Mouse (Mus musculus): Measurements from ENCODE around the gene Mien1. TPM values are rescaled to one million over a fixed set of nuclear protein-coding genes. Genes with fewer than 3 reads are reported as not detected.

Gene Mien1
- total and polyA plus RNA-seq, 3 experiments, result 71.6 to 93.2 TPM; not detected in 1

DNA sequence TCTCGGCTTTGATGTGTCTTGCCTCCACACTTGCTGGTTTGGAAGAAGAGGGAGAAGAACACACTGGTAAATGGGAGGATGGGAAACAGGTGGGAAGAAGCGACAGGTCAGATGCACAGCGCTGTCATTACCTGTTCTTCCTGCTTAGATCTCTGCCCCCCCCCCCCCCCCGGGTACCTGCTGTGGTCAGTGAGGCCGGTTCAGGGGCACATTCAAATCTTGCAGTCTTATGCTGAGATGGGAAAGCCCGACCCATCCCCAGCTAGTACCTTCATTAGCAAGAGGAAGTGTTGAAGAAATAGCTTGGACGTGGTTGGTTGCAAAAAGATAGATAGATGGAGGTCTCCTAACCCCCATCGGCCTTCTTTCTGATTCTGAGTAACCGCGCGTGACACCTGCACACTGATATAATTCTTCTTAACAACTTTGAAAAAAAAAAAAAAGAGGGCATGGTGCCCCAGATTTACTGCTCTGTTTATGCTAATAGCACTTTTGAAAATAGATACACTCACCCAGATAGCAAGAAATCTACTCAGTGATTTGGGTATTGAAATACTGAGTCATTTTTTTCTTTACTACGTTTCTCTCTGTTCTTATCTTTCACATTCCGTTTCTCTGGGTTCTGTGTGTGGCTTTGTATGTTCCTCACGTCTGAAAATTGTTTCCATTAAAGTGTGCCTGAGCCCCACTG, 38.4 kb upstream of the Mien1 start:
- H3K27me3 ChIP-seq (ENCODE audit: control insufficient read depth in 1 of 2, insufficient read depth in 2 of 2, low read length in 2 of 2), result peaks cover 16 to 22% of the 10 kb centered on the region in 2 experiments
- H3K36me3 ChIP-seq (ENCODE audit: control insufficient read depth in 1 of 2, insufficient read depth in 2 of 2, low read length in 2 of 2), result no peaks in the 10 kb centered on the region
- H3K4me1 ChIP-seq (ENCODE audit: control insufficient read depth in 1 of 2, insufficient read depth in 2 of 2, low read length in 2 of 2), result no peaks in the 10 kb centered on the region
- no peak for DNase-seq (ENCODE audit: low read depth, low spot score)
- no peaks in the 10 kb centered on the region for H3K9me3 ChIP-seq (replicated peaks; ENCODE audit: insufficient read depth, low read length)
- H3K4me3 ChIP-seq (ENCODE audit: control insufficient read depth in 1 of 2, insufficient read depth in 1 of 2, low read depth in 2 of 2, low read length in 2 of 2), result no peak overlapping the region
- no peak overlapping the region for H3K27ac ChIP-seq (ENCODE audit: control insufficient read depth, low read depth, low read length)
- H3K9ac ChIP-seq (ENCODE audit: control insufficient read depth, low read depth, low read length, poor library complexity, severe bottlenecking), result no peak overlapping the region
- H3K79me2 ChIP-seq (ENCODE audit: control insufficient read depth, insufficient read depth, low read length, poor library complexity), result no peaks in the 10 kb centered on the region
- TF ChIP-seq POLR2AphosphoS5 (IDR thresholded peaks at IDR 0.05; ENCODE audit: borderline replicate concordance, low read depth, low read length) (no peak), MAZ (IDR thresholded peaks at IDR 0.05; ENCODE audit: low read depth, low read length) (no peak), SMC3 (IDR thresholded peaks at IDR 0.05; ENCODE audit: low read depth, low read length) (no peak), MEF2A (IDR thresholded peaks at IDR 0.05; ENCODE audit: extremely low read depth, insufficient replicate concordance, low read depth, low read length, poor library complexity, severe bottlenecking) (no peak), USF2 (IDR thresholded peaks at IDR 0.05; ENCODE audit: borderline replicate concordance in 1 of 2, insufficient read depth in 1 of 2, low read depth in 1 of 2, low read length in 2 of 2) (no peak), TAL1 (IDR thresholded peaks at IDR 0.05; ENCODE audit: low read length) (no peak), MYC (IDR thresholded peaks at IDR 0.05; ENCODE audit: low read depth, low read length) (no peak), NELFE (IDR thresholded peaks at IDR 0.05; ENCODE audit: low read depth, low read length) (no peak), EP300 (IDR thresholded peaks at IDR 0.05; ENCODE audit: low read depth in 1 of 2, low read length in 2 of 2) (no peak), E2F4 (IDR thresholded peaks at IDR 0.05; ENCODE audit: borderline replicate concordance, low read depth, low read length) (no peak), MAFK (IDR thresholded peaks at IDR 0.05; ENCODE audit: borderline replicate concordance, low read depth, low read length) (no peak), ELF1 (IDR thresholded peaks at IDR 0.05; ENCODE audit: low read depth, low read length) (no peak), CHD1 (IDR thresholded peaks at IDR 0.05; ENCODE audit: low read depth, low read length) (no peak), TCF12 (IDR thresholded peaks at IDR 0.05; ENCODE audit: low read depth, low read length) (no peak), ZC3H11A (IDR thresholded peaks at IDR 0.05; ENCODE audit: low read depth, low read length) (no peak), SIN3A (IDR thresholded peaks at IDR 0.05; ENCODE audit: low read length) (no peak), MAX (IDR thresholded peaks at IDR 0.05; ENCODE audit: low read length) (no peak), KAT2A (conservative IDR thresholded peaks at IDR 0.05; ENCODE audit: low read depth, low read length) (no peak)

DNA sequence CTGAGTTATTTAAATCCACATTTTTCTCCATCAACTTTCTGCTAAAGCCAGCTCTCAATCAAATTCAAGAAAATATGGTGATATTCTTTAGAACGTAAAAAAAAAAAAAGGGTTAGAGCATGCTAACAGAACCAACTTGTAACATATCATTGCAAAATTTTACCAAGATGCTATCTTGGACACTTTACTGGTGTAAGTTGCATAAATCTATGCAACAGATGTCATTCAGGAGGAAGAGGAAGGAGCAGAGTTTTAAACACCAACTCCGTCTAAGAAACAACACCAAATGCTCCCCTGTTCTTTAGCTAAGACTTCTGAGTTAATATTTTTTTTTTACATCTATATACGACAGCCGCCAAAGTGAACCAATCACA, 37.6 kb upstream of the Mien1 start:
- Histone ChIP-seq H3K4me1 (ENCODE audit: control insufficient read depth in 1 of 2, insufficient read depth in 2 of 2, low read length in 2 of 2) (no peaks in the 10 kb centered on the region), H3K9me3 (replicated peaks; ENCODE audit: insufficient read depth, low read length) (no peaks in the 10 kb centered on the region), H3K27me3 (ENCODE audit: control insufficient read depth in 1 of 2, insufficient read depth in 2 of 2, low read length in 2 of 2) (peaks cover 18 to 24% of the 10 kb centered on the region in 2 experiments), H3K27ac (ENCODE audit: control insufficient read depth, low read depth, low read length) (no peak overlapping the region), H3K36me3 (ENCODE audit: control insufficient read depth in 1 of 2, insufficient read depth in 2 of 2, low read length in 2 of 2) (no peaks in the 10 kb centered on the region), H3K4me3 (ENCODE audit: control insufficient read depth in 1 of 2, insufficient read depth in 1 of 2, low read depth in 2 of 2, low read length in 2 of 2) (no peak overlapping the region), H3K9ac (ENCODE audit: control insufficient read depth, low read depth, low read length, poor library complexity, severe bottlenecking) (no peak overlapping the region), H3K79me2 (ENCODE audit: control insufficient read depth, insufficient read depth, low read length, poor library complexity) (no peaks in the 10 kb centered on the region)
- DNase-seq (ENCODE audit: low read depth, low spot score), result no peak
- TF ChIP-seq NELFE (IDR thresholded peaks at IDR 0.05; ENCODE audit: low read depth, low read length), result no peak
- TF ChIP-seq SMC3 (IDR thresholded peaks at IDR 0.05; ENCODE audit: low read depth, low read length), result no peak
- no peak for TF ChIP-seq POLR2A (IDR thresholded peaks at IDR 0.05; ENCODE audit: control insufficient read depth in 1 of 2, insufficient read depth in 1 of 2, low read depth in 1 of 2, low read length in 2 of 2, poor library complexity in 1 of 2)
- no peak for TF ChIP-seq SIN3A (IDR thresholded peaks at IDR 0.05; ENCODE audit: low read length)
- TF ChIP-seq USF1 (IDR thresholded peaks at IDR 0.05; ENCODE audit: low read depth, low read length), result no peak
- no peak for TF ChIP-seq MYC (IDR thresholded peaks at IDR 0.05; ENCODE audit: low read depth, low read length)
- no peak for TF ChIP-seq MAX (IDR thresholded peaks at IDR 0.05; ENCODE audit: low read length)
- TF ChIP-seq JUND (IDR thresholded peaks at IDR 0.05; ENCODE audit: low read depth, low read length), result no peak
- TF ChIP-seq ZKSCAN1 (IDR thresholded peaks at IDR 0.05; ENCODE audit: low read depth, low read length), result no peak
- no peak for TF ChIP-seq TBP (IDR thresholded peaks at IDR 0.05; ENCODE audit: low read depth, low read length)
- no peak for TF ChIP-seq BHLHE40 (IDR thresholded peaks at IDR 0.05; ENCODE audit: borderline replicate concordance, low read depth, low read length)
- TF ChIP-seq TAL1 (IDR thresholded peaks at IDR 0.05; ENCODE audit: low read length), result no peak
